In the genomic region with DNA sequence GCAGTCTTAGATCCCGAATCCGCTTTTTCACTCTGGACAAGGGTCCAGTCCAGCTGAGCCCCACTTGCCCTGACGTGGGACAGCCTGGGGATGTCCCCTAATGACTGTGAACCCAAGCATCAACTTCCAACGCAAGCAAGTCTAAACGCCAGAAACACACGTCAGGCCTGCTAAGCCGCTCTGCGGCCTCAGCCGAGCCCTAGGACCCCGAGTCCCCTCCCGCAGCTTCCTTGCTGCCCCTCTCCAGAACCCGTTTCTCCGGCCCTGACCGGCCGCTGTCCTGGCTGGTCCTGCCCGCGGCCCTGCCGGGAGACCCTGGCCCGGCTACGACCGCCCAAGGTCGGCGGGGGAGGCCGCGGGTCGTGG, we compare ENCODE assay signal across 8 mouse cellular contexts. TPM values are rescaled to one million over a fixed set of nuclear protein-coding genes. Genes with fewer than 3 reads are reported as not detected.
DNase-seq lines count a peak whose midpoint lies in the region; ATAC-seq and TF ChIP-seq lines count a peak whose summit lies in the region.

No protein-coding gene starts in this region.

- peak overlapping the region; percentile 98 for H3K9ac ChIP-seq in hindbrain, embryonic 14.5 days
- H3K9ac ChIP-seq in lung, postnatal 0 days (replicated peaks; ENCODE audit: low read depth): peak overlapping the region; percentile 98

- no peaks in the 10 kb centered on the region for H3K36me3 ChIP-seq in spleen, adult 2 months (ENCODE audit: control insufficient read depth, insufficient read depth, low read length)
- no peaks in the 10 kb centered on the region for H3K36me3 ChIP-seq in hindbrain, embryonic 14.5 days (replicated peaks; ENCODE audit: control insufficient read depth, insufficient read depth)
- H3K36me3 ChIP-seq in lung, postnatal 0 days (ENCODE audit: insufficient read depth, low read length): no peaks in the 10 kb centered on the region
- 0 out of 2 replicates have a peak, but pooled peaks cover 1% of the 10 kb centered on the region for H3K36me3 ChIP-seq in splenic B cell, adult 2 months (ENCODE audit: control insufficient read depth, insufficient read depth, low read length, poor library complexity, severe bottlenecking)

- no peaks in the 10 kb centered on the region for H3K9me3 ChIP-seq in hindbrain, embryonic 14.5 days (ENCODE audit: control insufficient read depth, low read length)
- no peaks in the 10 kb centered on the region for H3K9me3 ChIP-seq in lung, postnatal 0 days (ENCODE audit: low read length)

- peak overlapping the region; percentile 80 for H3K4me3 ChIP-seq in spleen, adult 2 months (ENCODE audit: extremely low read depth, insufficient read depth, insufficient read length)
- H3K4me3 ChIP-seq in hindbrain, embryonic 14.5 days (replicated peaks; ENCODE audit: low read length): peak overlapping the region; percentile 93
- peak overlapping the region; percentile 99 for H3K4me3 ChIP-seq in lung, postnatal 0 days (ENCODE audit: low read depth, low read length)

- no peaks in the 10 kb centered on the region for H3K4me1 ChIP-seq in spleen, adult 2 months (ENCODE audit: control insufficient read depth, insufficient read depth, insufficient read length)
- peaks cover 11% of the 10 kb centered on the region for H3K4me1 ChIP-seq in hindbrain, embryonic 14.5 days (replicated peaks; ENCODE audit: control insufficient read depth, insufficient read depth, low read length)
- no peaks in the 10 kb centered on the region for H3K4me1 ChIP-seq in lung, postnatal 0 days (ENCODE audit: insufficient read depth, low read depth, low read length)

- peak overlapping the region; percentile 91 for H3K4me2 ChIP-seq in hindbrain, embryonic 14.5 days (replicated peaks)
- H3K4me2 ChIP-seq in lung, postnatal 0 days (replicated peaks; ENCODE audit: low read depth, low read length): peak overlapping the region; percentile 78

- peak overlapping the region; percentile 38; the same call in 1 of the 2 replicates for H3K27ac ChIP-seq in spleen, adult 2 months (ENCODE audit: insufficient read depth, low read length)
- H3K27ac ChIP-seq in hindbrain, embryonic 14.5 days: peak overlapping the region; percentile 79
- H3K27ac ChIP-seq in lung, postnatal 0 days (ENCODE audit: low read length): peak overlapping the region; percentile 95

- no peak for TF ChIP-seq POLR2A in spleen, adult 2 months (IDR thresholded peaks at IDR 0.05; ENCODE audit: low read depth, low read length)

- TF ChIP-seq EP300 in lung, postnatal 0 days (IDR thresholded peaks at IDR 0.05): no peak

- no peak for TF ChIP-seq CTCF in spleen, adult 2 months (IDR thresholded peaks at IDR 0.05; ENCODE audit: extremely low read depth, insufficient read depth, insufficient read length, insufficient replicate concordance)
- no peak for TF ChIP-seq CTCF in lung, postnatal 0 days (IDR thresholded peaks at IDR 0.05)

- DNase-seq in spleen, adult 2 months (ENCODE audit: low read depth in 1 of 2, low spot score in 2 of 2): no peak
- DNase-seq in spleen, adult 12 weeks (ENCODE audit: low spot score): no peak
- DNase-seq in embryo, embryonic 11 days: peak; percentile 59
- DNase-seq in hindbrain, embryonic 14.5 days (ENCODE audit: low spot score): peak; percentile 41
- peak; percentile 64 for DNase-seq in lung, postnatal 0 days (ENCODE audit: low spot score)
- DNase-seq in splenic B cell, adult 2 months (ENCODE audit: low read depth, low spot score): peak; percentile 40
- no peak for DNase-seq in left cerebral cortex, adult 9 months (ENCODE audit: low spot score in 2 of 2)
- DNase-seq in cerebellum, adult 9-10 months: no peak

- ATAC-seq in hindbrain, embryonic 14.5 days (ENCODE audit: low FRiP score): peak; percentile 59; the same call in 1 of the 2 replicates
- ATAC-seq in lung, postnatal 0 days: peak; percentile 59

- 4% methylated on average over 26 of the region's 26 CpGs for WGBS in spleen, adult 2 months
- under 1% methylated on average over 26 of the region's 26 CpGs for WGBS in hindbrain, embryonic 14.5 days
- WGBS in lung, postnatal 0 days: 2% methylated on average over 25 of the region's 26 CpGs

- H3K27me3 ChIP-seq in spleen, adult 2 months (ENCODE audit: control insufficient read depth, insufficient read depth, low read length): no peaks in the 10 kb centered on the region
- H3K27me3 ChIP-seq in hindbrain, embryonic 14.5 days (ENCODE audit: control insufficient read depth, insufficient read depth, low read length): no peaks in the 10 kb centered on the region
- no peaks in the 10 kb centered on the region for H3K27me3 ChIP-seq in lung, postnatal 0 days (replicated peaks; ENCODE audit: insufficient read depth, low read length)
- no peaks in the 10 kb centered on the region for H3K27me3 ChIP-seq in splenic B cell, adult 2 months (ENCODE audit: control insufficient read depth, insufficient read depth, low read length, poor library complexity, severe bottlenecking)

RNA-seq across cellular contexts. Expression of gene Urgcp, which starts 21.6 kb away (rescaled TPM):
- polyA plus RNA-seq in spleen, adult 2 months (2012; rRNA removed): 11.8 and 12.0 TPM in 2 replicates
- 26.2 and 26.8 TPM in 2 replicates for polyA plus RNA-seq in hindbrain, embryonic 14.5 days (2014; fragmentation: Nextera tagmentation; extraction: Ambion mirVana)
- 18.3 and 19.0 TPM in 2 replicates for polyA plus RNA-seq in lung, postnatal 0 days (2015; fragmentation: Nextera tagmentation; extraction: Ambion mirVana)

RNA-seq across cellular contexts. Expression of gene Mrps24, which starts 25.1 kb away (rescaled TPM):
- 176 and 211 TPM in 2 replicates for polyA plus RNA-seq in spleen, adult 2 months (2012; rRNA removed)
- 186 and 224 TPM in 2 replicates for polyA plus RNA-seq in hindbrain, embryonic 14.5 days (2014; fragmentation: Nextera tagmentation; extraction: Ambion mirVana)
- polyA plus RNA-seq in lung, postnatal 0 days (2015; fragmentation: Nextera tagmentation; extraction: Ambion mirVana): 178 and 201 TPM in 2 replicates

RNA-seq across cellular contexts. Expression of gene Dbnl, which starts 47.7 kb away (rescaled TPM):
- 104 and 130 TPM in 2 replicates for polyA plus RNA-seq in spleen, adult 2 months (2012; rRNA removed)
- 133 TPM in 2 replicates for polyA plus RNA-seq in hindbrain, embryonic 14.5 days (2014; fragmentation: Nextera tagmentation; extraction: Ambion mirVana)
- polyA plus RNA-seq in lung, postnatal 0 days (2015; fragmentation: Nextera tagmentation; extraction: Ambion mirVana): 98.0 and 99.7 TPM in 2 replicates

Comparison
In these comparisons a context has a peak if more than half of its experiments do, and no peak if none do; other contexts are left out.
1. DNase-seq: peak in embryo, embryonic 11 days (single experiment), hindbrain, embryonic 14.5 days (single experiment), lung, postnatal 0 days (single experiment) and splenic B cell, adult 2 months (single experiment); none in spleen, adult 2 months (0 of 2), spleen, adult 12 weeks (single experiment), left cerebral cortex, adult 9 months (0 of 2) and cerebellum, adult 9-10 months (single experiment).
2. H3K27ac ChIP-seq: peak in every context shown above with its lines; median percentile 95 in lung, postnatal 0 days; 79 in hindbrain, embryonic 14.5 days; 38 in spleen, adult 2 months.
3. Peak in every context shown above with its lines, with median percentiles within 50 percentile points of each other: H3K4me3 ChIP-seq.